Mouse (Mus musculus): ENCODE measurements around the gene Ppm1l. TPM values are rescaled to one million over a fixed set of nuclear protein-coding genes. Genes with fewer than 3 reads are reported as not detected.
A peak's percentile ranks its signal among the peaks of the same experiment; 100 is the strongest.

Ppm1l gene
- polyA plus RNA-seq, 1 experiment from 2014 or later: 19.3 TPM

DNA sequence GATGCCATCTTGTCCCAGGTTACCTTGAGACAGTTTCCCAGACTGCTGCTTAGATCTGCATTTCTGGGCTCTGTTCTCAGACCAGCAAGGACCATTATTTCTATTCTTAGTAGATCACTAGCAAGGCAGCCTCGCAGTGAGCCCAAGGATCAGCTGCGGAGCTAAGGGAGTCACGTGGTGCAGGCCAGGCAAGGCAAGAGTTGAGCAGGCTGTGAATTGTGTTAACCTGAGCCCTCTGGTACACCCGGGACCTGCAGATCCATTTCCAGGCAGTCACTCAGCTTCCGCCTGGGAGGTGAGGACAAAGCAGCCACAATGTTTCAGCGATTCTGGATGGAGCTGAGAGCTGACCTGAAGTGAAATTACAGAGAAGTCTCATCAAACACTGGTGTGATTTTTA, 185.3 kb downstream of the Ppm1l start:
- no peak overlapping the region for H3K9ac ChIP-seq (ENCODE audit: low read depth, low read length)
- peak; percentile 73 for ATAC-seq
- 16% methylated on average over 6 of the region's 6 CpGs for WGBS

DNA sequence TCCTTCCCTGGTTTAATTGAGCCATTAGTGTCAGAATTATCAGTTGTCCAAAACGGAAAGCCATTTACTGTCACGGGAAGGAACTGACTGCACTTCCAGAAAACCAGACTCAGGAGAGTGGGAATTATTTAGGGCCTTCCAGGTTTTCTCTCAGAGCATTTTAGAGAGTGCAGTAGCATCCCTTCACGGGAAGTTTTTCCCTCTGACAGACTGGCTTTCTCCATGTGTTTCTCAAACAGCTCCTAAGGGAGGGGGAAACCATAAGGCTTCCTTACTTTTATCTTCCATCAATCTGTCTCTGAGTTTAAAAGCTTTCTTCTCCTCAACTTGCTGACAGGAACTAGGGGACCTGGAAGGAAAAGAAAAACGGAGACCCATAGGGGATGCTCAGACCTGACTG, 185.9 kb downstream of the Ppm1l start:
- H3K9me3 ChIP-seq (replicated peaks; ENCODE audit: control insufficient read depth, low read length, poor library complexity, severe bottlenecking): no peaks in the 10 kb centered on the region
- H3K27ac ChIP-seq (ENCODE audit: low read length): peak overlapping the region; percentile 64
- no peaks in the 10 kb centered on the region for H3K36me3 ChIP-seq (ENCODE audit: control insufficient read depth, insufficient read depth, low read length)
- H3K9ac ChIP-seq (ENCODE audit: low read depth, low read length): no peak overlapping the region
- ATAC-seq: no peak
- H3K27me3 ChIP-seq (ENCODE audit: control insufficient read depth, insufficient read depth, low read depth, low read length): no peaks in the 10 kb centered on the region
- H3K4me1 ChIP-seq (ENCODE audit: control insufficient read depth, insufficient read depth, low read length): peaks cover 16% of the 10 kb centered on the region
- no peak overlapping the region for H3K4me3 ChIP-seq (ENCODE audit: low read depth, low read length)
- 52% methylated on average over 4 of the region's 4 CpGs for WGBS
- no peak overlapping the region for H3K4me2 ChIP-seq (ENCODE audit: low read length)

More for the DNA sequence above, 185.3 kb downstream of the Ppm1l start:
- Histone ChIP-seq H3K4me3 (ENCODE audit: low read depth, low read length) (no peak overlapping the region), H3K27me3 (ENCODE audit: control insufficient read depth, insufficient read depth, low read depth, low read length) (no peaks in the 10 kb centered on the region), H3K4me2 (ENCODE audit: low read length) (no peak overlapping the region), H3K36me3 (ENCODE audit: control insufficient read depth, insufficient read depth, low read length) (no peaks in the 10 kb centered on the region), H3K9me3 (replicated peaks; ENCODE audit: control insufficient read depth, low read length, poor library complexity, severe bottlenecking) (no peaks in the 10 kb centered on the region), H3K27ac (ENCODE audit: low read length) (peak overlapping the region; percentile 64), H3K4me1 (ENCODE audit: control insufficient read depth, insufficient read depth, low read length) (peaks cover 16% of the 10 kb centered on the region)

DNA sequence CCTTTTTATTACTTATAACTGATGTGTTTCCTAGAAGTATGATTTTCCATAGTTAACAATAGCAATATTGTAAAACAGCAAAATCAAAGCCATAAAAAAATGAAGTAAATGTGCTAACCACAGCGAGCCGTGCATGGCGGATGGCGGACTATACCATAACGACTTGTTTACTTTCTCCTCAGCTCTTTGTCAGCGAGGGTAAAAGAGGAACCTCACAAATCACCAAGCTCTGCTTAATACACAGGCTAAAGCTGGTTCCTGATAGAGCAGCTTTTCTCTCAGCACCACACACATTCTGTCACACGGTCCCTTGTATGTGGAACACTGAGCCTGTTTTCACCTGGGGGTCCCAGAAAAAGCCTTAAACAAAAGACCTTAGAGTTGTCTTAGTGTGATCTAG, 188.4 kb downstream of the Ppm1l start:
- no peak overlapping the region for H3K27ac ChIP-seq (ENCODE audit: low read length)
- no peaks in the 10 kb centered on the region for H3K27me3 ChIP-seq (ENCODE audit: control insufficient read depth, insufficient read depth, low read depth, low read length)
- no peak overlapping the region for H3K4me2 ChIP-seq (ENCODE audit: low read length)
- ATAC-seq: no peak
- no peak overlapping the region for H3K4me3 ChIP-seq (ENCODE audit: low read depth, low read length)
- WGBS: 79% methylated on average over 7 of the region's 7 CpGs
- H3K9ac ChIP-seq (ENCODE audit: low read depth, low read length): no peak overlapping the region
- no peaks in the 10 kb centered on the region for H3K36me3 ChIP-seq (ENCODE audit: control insufficient read depth, insufficient read depth, low read length)
- H3K4me1 ChIP-seq (ENCODE audit: control insufficient read depth, insufficient read depth, low read length): peaks cover 16% of the 10 kb centered on the region
- no peaks in the 10 kb centered on the region for H3K9me3 ChIP-seq (replicated peaks; ENCODE audit: control insufficient read depth, low read length, poor library complexity, severe bottlenecking)

DNA sequence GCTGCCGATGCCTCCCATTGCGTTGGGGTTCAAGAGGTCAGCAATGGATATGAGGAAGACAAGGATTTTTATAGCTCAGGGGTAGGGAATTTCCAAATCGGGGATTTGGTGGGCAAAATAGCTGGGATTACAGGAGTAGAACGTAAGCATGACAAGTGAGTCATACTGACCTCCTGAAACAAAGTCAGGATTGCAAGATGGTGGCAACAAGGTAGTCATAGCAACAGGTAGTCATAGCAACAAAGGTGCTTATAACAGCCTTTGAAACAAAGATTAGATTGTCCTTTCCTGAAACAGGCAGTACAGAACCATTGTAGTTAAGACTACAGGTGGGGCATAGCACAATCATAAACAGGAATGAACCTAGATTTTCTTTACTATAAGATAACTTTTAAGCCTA, 189.7 kb downstream of the Ppm1l start:
- Histone ChIP-seq H3K4me2 (ENCODE audit: low read length) (no peak overlapping the region), H3K4me3 (ENCODE audit: low read depth, low read length) (no peak overlapping the region), H3K36me3 (ENCODE audit: control insufficient read depth, insufficient read depth, low read length) (no peaks in the 10 kb centered on the region), H3K9ac (ENCODE audit: low read depth, low read length) (no peak overlapping the region), H3K9me3 (replicated peaks; ENCODE audit: control insufficient read depth, low read length, poor library complexity, severe bottlenecking) (no peaks in the 10 kb centered on the region), H3K4me1 (ENCODE audit: control insufficient read depth, insufficient read depth, low read length) (peaks cover 15% of the 10 kb centered on the region), H3K27ac (ENCODE audit: low read length) (no peak overlapping the region), H3K27me3 (ENCODE audit: control insufficient read depth, insufficient read depth, low read depth, low read length) (no peaks in the 10 kb centered on the region)
- ATAC-seq: no peak
- 71% methylated on average over 4 of the region's 4 CpGs for WGBS

DNA sequence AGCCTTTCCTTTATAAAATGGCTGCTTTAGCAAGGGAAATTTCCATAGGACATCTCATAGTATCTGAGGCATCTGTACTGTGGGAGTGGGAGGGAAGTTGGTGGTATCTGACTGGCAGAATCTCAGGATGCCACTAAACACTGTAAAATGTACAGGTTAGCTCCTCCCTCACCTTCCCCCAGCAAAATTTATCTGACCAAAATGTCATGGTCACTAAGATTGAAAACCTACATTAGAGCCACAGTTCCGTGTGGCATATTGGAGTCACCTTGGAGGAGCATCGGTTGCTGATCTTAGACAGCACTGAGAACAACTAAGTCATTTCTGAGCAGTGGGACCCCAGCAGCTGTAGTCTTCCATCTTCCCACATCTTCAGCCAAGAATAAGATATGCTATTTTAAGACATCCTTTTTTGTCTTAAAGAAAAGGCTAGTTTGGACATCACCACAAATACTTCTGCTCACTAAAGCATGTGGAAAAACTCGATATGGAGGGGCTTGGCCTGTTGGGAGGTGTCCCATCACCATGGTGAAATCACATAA, 192.8 kb downstream of the Ppm1l start:
- Histone ChIP-seq H3K9me3 (replicated peaks; ENCODE audit: control insufficient read depth, low read length, poor library complexity, severe bottlenecking) (no peaks in the 10 kb centered on the region), H3K27me3 (ENCODE audit: control insufficient read depth, insufficient read depth, low read depth, low read length) (no peaks in the 10 kb centered on the region), H3K9ac (ENCODE audit: low read depth, low read length) (no peak overlapping the region), H3K4me3 (ENCODE audit: low read depth, low read length) (no peak overlapping the region), H3K4me1 (ENCODE audit: control insufficient read depth, insufficient read depth, low read length) (no peaks in the 10 kb centered on the region; the same call in 1 of the 2 replicates), H3K36me3 (ENCODE audit: control insufficient read depth, insufficient read depth, low read length) (no peaks in the 10 kb centered on the region), H3K27ac (ENCODE audit: low read length) (no peak overlapping the region), H3K4me2 (ENCODE audit: low read length) (no peak overlapping the region)
- no peak for ATAC-seq
- 88% methylated on average over 3 of the region's 3 CpGs for WGBS

DNA sequence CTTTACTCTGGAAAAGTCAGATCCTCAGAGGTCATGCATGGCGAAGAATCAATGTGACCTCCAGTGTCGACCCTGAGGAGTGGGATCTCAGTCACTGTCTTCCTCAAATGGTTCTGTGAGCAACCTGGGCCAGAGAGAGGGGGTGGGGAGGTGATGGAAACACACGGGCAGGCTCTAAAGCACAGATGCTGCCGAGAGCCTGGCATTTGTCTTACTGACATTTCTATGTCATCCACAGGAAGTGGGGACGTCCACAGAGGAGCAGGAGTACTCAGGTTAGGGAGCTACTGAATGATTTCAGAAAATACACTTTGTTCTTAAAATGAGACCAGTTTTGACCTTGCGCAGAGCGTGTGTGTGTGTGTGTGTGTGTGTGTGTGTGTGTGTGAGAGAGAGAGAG, 195.2 kb downstream of the Ppm1l start:
- Histone ChIP-seq H3K4me1 (ENCODE audit: control insufficient read depth, insufficient read depth, low read length) (peaks cover 2% of the 10 kb centered on the region; the same call in 1 of the 2 replicates), H3K27me3 (ENCODE audit: control insufficient read depth, insufficient read depth, low read depth, low read length) (no peaks in the 10 kb centered on the region), H3K9ac (ENCODE audit: low read depth, low read length) (no peak overlapping the region), H3K9me3 (replicated peaks; ENCODE audit: control insufficient read depth, low read length, poor library complexity, severe bottlenecking) (no peaks in the 10 kb centered on the region), H3K36me3 (ENCODE audit: control insufficient read depth, insufficient read depth, low read length) (no peaks in the 10 kb centered on the region), H3K4me3 (ENCODE audit: low read depth, low read length) (no peak overlapping the region), H3K4me2 (ENCODE audit: low read length) (no peak overlapping the region), H3K27ac (ENCODE audit: low read length) (no peak overlapping the region)
- no peak for ATAC-seq
- WGBS: 55% methylated on average over 7 of the region's 7 CpGs

DNA sequence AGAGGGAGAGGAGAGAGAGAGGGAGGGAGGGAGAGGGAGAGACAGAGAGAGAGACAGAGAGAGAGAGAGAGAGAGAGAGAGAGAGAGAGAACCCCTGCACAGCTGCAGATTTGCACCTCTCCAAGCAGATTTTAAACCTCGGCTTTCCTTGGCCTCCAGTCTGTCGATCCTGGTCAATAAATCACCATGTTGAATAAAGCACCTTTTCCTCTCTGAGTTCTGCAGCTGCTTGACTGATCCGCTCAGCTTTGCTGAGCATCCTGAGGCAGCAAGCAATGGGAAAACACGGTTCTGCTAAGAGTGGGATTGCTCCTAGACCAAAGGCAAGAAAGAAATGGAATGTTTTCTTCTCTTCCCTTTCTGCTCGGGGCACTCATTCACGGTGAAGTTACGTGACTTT, 195.7 kb downstream of the Ppm1l start:
- Histone ChIP-seq H3K4me1 (ENCODE audit: control insufficient read depth, insufficient read depth, low read length) (peaks cover 2% of the 10 kb centered on the region; the same call in 1 of the 2 replicates), H3K4me3 (ENCODE audit: low read depth, low read length) (no peak overlapping the region), H3K36me3 (ENCODE audit: control insufficient read depth, insufficient read depth, low read length) (no peaks in the 10 kb centered on the region), H3K27ac (ENCODE audit: low read length) (peak overlapping the region; percentile 21; the same call in 1 of the 2 replicates), H3K27me3 (ENCODE audit: control insufficient read depth, insufficient read depth, low read depth, low read length) (no peaks in the 10 kb centered on the region), H3K4me2 (ENCODE audit: low read length) (no peak overlapping the region), H3K9ac (ENCODE audit: low read depth, low read length) (no peak overlapping the region), H3K9me3 (replicated peaks; ENCODE audit: control insufficient read depth, low read length, poor library complexity, severe bottlenecking) (no peaks in the 10 kb centered on the region)
- WGBS: 63% methylated on average over 7 of the region's 7 CpGs
- 0 out of 2 replicates have a peak, but pooled peaks have one; percentile 20 for ATAC-seq

DNA sequence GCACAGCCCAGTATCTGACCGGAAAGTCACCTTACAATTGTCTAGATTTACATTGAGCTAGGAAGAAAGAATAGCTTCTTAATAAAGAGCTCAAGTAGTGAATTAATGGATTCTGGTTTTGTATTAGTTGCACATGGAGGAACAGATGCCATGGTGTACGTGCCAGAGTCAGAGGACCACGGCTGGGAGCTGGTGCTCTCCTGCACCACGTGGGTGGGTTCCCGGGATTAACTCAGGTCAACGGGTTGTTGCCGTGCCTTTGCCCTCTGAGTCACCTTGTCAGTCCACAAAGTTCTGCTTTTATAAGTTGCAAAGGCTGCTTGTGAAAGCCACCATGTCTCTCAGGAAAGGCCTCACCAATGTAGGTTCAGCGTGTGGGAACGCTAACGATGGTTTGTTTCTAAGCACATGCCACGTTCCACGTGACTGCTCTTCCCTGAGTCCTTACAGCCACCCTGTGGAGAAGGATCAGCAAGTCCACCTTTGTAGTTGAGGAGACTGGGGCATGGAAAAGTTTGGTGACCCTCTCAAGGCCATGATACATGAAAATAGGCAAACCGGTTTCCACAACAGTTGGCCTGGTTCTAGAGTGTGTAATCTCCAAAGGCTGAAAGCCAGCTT, 199.2 kb downstream of the Ppm1l start:
- Histone ChIP-seq H3K9ac (ENCODE audit: low read depth, low read length) (no peak overlapping the region), H3K27me3 (ENCODE audit: control insufficient read depth, insufficient read depth, low read depth, low read length) (no peaks in the 10 kb centered on the region), H3K4me3 (ENCODE audit: low read depth, low read length) (no peak overlapping the region), H3K27ac (ENCODE audit: low read length) (no peak overlapping the region), H3K4me1 (ENCODE audit: control insufficient read depth, insufficient read depth, low read length) (peaks cover 2% of the 10 kb centered on the region; the same call in 1 of the 2 replicates), H3K9me3 (replicated peaks; ENCODE audit: control insufficient read depth, low read length, poor library complexity, severe bottlenecking) (no peaks in the 10 kb centered on the region), H3K4me2 (ENCODE audit: low read length) (no peak overlapping the region), H3K36me3 (ENCODE audit: control insufficient read depth, insufficient read depth, low read length) (no peaks in the 10 kb centered on the region)
- ATAC-seq: no peak
- 68% methylated on average over 13 of the region's 13 CpGs for whole genome bisulfite sequencing

DNA sequence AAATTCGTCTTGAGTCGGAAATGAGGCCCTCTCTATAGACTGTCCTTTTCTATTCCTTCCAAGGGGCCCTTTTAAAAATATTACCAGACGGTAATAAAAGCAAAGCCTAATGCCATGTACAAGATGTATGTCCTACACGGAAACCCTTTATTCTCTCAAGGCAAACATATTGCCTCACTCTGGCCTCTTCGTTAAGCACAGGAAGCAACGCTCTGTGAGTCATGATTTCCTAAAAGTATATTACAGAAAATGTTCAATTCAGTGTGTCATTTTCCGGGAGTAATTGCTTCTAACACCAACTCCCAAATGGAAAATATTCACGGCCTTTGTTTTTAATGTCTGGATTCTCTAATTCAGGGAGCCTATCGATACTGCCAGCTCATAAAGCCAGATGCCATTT, 202.5 kb downstream of the Ppm1l start:
- WGBS: 83% methylated on average over 9 of the region's 9 CpGs
- Histone ChIP-seq H3K4me2 (ENCODE audit: low read length) (no peak overlapping the region), H3K9ac (ENCODE audit: low read depth, low read length) (no peak overlapping the region), H3K4me1 (ENCODE audit: control insufficient read depth, insufficient read depth, low read length) (0 out of 2 replicates have a peak, but pooled peaks cover 2% of the 10 kb centered on the region), H3K27me3 (ENCODE audit: control insufficient read depth, insufficient read depth, low read depth, low read length) (no peaks in the 10 kb centered on the region), H3K36me3 (ENCODE audit: control insufficient read depth, insufficient read depth, low read length) (no peaks in the 10 kb centered on the region), H3K27ac (ENCODE audit: low read length) (no peak overlapping the region), H3K9me3 (replicated peaks; ENCODE audit: control insufficient read depth, low read length, poor library complexity, severe bottlenecking) (no peaks in the 10 kb centered on the region), H3K4me3 (ENCODE audit: low read depth, low read length) (no peak overlapping the region)
- ATAC-seq: no peak
